Mouse (Mus musculus) kidney, embryonic 14.5 days (tissue): ENCODE measurements around the gene Gm12184. TPM values are rescaled to one million over a fixed set of nuclear protein-coding genes. Genes with fewer than 3 reads are reported as not detected.
A peak's percentile ranks its signal among the peaks of the same experiment; 100 is the strongest.

ENCODE experiments used
- ATAC-seq: fragments of 200-750 bp; cut with Nextera tagmentation; 2 replicates; pipeline ENCODE4 v1.8.0; 2017; ENCODE audit warnings: moderate number of reproducible peaks, mild to moderate bottlenecking, moderate TSS enrichment, moderate library complexity; ENCODE audit not compliant: low FRiP score, low TSS enrichment
- H3K27ac ChIP-seq: fragments of 300-500 bp; sonication (generic); 2 replicates; pipeline ENCODE4 v1.5.1; 2014; ENCODE audit warnings: low read depth, mild to moderate bottlenecking, low read length, moderate library complexity, mixed read lengths
- H3K27me3 ChIP-seq: fragments of 300-500 bp; sonication (generic); 2 replicates; pipeline ENCODE4 v1.6.1; 2014; ENCODE audit warnings: mild to moderate bottlenecking, low read length; ENCODE audit not compliant: control insufficient read depth, insufficient read depth
- H3K36me3 ChIP-seq: fragments of 300-500 bp; sonication (generic); 2 replicates; pipeline ENCODE4 v1.6.1; 2014; ENCODE audit warnings: low read length, mixed read lengths; ENCODE audit not compliant: control insufficient read depth, insufficient read depth
- H3K4me1 ChIP-seq: fragments of 300-500 bp; sonication (generic); 2 replicates; pipeline ENCODE4 v1.6.1; 2014; ENCODE audit warnings: low read length, mixed read lengths; ENCODE audit not compliant: control insufficient read depth, insufficient read depth
- H3K4me2 ChIP-seq: fragments of 300-500 bp; sonication (generic); replicated peaks from 2 replicates; pipeline ENCODE4 v1.6.1; 2014; ENCODE audit warnings: low read depth, mild to moderate bottlenecking, low read length
- H3K4me3 ChIP-seq: fragments of 300-500 bp; sonication (generic); 2 replicates; pipeline ENCODE4 v1.5.1; 2014; ENCODE audit warnings: mild to moderate bottlenecking, low read length
- H3K9ac ChIP-seq: fragments of 300-500 bp; sonication (generic); 2 replicates; pipeline ENCODE4 v1.6.1; 2014; ENCODE audit warnings: low read depth, mild to moderate bottlenecking, low read length, moderate library complexity
- H3K9me3 ChIP-seq: fragments of 300-500 bp; sonication (generic); 2 replicates; pipeline ENCODE4 v1.6.1; 2016; ENCODE audit warnings: low read length; ENCODE audit not compliant: control insufficient read depth
- WGBS: fragments of 180-500 bp; shearing (Covaris S2); extraction: QIAGEN DNeasy Blood & Tissue Kit; methylation state at CpG from one replicate; pipeline ENCODE4 v1.1.7; 2014; 5-methylcytosine and 5-hydroxymethylcytosine counted together
- polyA plus RNA-seq: library from polyadenylated mRNA; unstranded; fragments of >200 nt; fragmentation: Nextera tagmentation; extraction: Ambion mirVana; gene quantifications from 2 replicates; pipeline ENCODE4 v1.2.1, GENCODE M21; 2014

The Gm12184 gene
- polyA plus RNA-seq, 1 experiment from 2014 or later = 7.6 TPM

DNA sequence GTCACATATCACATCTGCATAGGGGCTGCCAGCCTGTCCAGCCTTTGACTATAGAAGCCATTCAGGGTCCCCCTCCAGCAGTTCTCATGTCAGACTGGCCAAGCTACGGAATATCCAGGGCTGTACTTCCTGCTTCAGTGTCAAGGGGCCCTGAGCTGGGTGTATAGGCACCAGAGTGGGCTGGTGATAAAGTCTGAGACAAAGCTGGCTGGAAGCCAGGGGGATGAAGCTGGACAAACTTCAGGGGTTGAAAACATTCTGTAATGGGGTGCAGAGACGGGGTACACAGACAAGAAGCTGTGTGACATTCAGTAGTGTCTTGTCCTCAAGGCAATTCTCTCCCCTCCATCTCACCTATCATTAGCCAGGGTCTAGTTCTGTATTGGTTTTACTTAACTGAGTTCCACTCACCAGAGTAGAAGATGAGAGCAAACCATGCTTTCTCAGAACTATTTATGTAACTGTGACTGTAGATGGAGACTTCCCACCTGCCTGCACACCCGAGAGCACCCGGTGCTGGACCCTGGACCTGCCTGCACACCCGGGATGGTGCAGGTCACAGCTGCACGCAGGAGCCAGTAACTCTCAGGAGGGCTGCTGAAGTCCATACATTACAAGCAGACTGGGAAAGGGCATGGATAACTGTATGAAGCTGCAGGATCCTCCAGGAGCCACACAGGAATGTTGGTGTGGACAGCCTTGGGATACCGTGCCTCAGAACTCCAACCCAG lies 43.1 kb upstream of the Gm12184 start:
- Histone ChIP-seq H3K4me2 (peak overlapping the region; percentile 53; the same call in 1 of the 2 replicates), H3K27ac (no peak overlapping the region), H3K36me3 (peaks cover 5% of the 10 kb centered on the region; the same call in 1 of the 2 replicates), H3K4me3 (peak overlapping the region; percentile 15; the same call in 1 of the 2 replicates), H3K27me3 (no peaks in the 10 kb centered on the region), H3K9ac (no peak overlapping the region; the same call in 1 of the 2 replicates), H3K4me1 (peaks cover 16% of the 10 kb centered on the region), H3K9me3 (no peaks in the 10 kb centered on the region)
- ATAC-seq = no peak
- 67% methylated on average over 7 of the region's 7 CpGs for WGBS

DNA sequence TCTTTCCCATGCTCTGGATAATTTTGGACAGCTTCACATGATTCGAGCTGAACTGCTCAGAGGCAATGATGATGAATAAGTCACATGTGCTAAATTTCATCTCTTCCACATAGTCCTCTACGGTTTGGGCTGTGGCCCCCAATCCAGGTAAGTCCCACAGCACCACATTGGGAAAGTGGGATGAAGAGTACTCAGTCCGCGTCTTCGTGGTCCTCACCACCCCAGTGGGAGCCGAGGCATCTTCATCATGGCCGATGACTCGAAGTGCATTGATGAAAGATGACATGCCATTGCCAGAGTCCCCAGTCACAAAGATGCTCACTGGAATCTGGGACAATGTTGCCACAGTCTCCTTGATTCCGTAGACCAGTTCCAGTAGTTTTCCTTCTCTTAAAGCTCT lies 40.0 kb upstream of the Gm12184 start:
- no peaks in the 10 kb centered on the region for H3K27me3 ChIP-seq
- no peaks in the 10 kb centered on the region for H3K9me3 ChIP-seq
- H3K9ac ChIP-seq = no peak overlapping the region
- 93% methylated on average over 9 of the region's 9 CpGs for WGBS
- no peak overlapping the region for H3K4me2 ChIP-seq
- H3K36me3 ChIP-seq = peaks cover 5% of the 10 kb centered on the region; the same call in 1 of the 2 replicates
- H3K4me1 ChIP-seq = peaks cover 4% of the 10 kb centered on the region; the same call in 1 of the 2 replicates
- no peak overlapping the region for H3K4me3 ChIP-seq
- no peak overlapping the region for H3K27ac ChIP-seq
- ATAC-seq = no peak

DNA sequence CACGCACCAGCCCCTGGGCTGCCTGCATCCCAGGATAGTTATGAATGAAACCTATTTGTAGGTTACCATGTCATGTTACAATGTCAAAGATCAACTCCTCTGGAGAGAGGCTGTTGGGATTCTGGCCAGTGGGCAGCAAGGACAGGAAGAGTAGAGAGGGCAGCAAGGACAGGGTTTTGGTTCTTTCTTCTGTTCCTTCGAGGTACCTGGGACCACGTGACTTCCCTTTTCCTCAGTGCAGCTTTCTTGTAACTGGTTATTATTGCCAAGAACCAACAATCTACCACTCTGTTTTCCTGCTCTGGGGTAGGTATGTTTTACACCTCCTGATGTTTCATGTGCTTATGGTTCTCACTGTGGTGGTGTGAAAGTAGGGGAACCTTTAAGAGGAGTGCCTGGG lies 37.4 kb upstream of the Gm12184 start:
- Histone ChIP-seq H3K36me3 (peaks cover 5% of the 10 kb centered on the region; the same call in 1 of the 2 replicates), H3K9ac (no peak overlapping the region), H3K4me3 (no peak overlapping the region), H3K4me1 (no peaks in the 10 kb centered on the region), H3K9me3 (no peaks in the 10 kb centered on the region), H3K4me2 (no peak overlapping the region), H3K27me3 (peaks cover 6% of the 10 kb centered on the region; the same call in 1 of the 2 replicates), H3K27ac (no peak overlapping the region)
- 90% methylated on average over 3 of the region's 3 CpGs for WGBS
- ATAC-seq = no peak

DNA sequence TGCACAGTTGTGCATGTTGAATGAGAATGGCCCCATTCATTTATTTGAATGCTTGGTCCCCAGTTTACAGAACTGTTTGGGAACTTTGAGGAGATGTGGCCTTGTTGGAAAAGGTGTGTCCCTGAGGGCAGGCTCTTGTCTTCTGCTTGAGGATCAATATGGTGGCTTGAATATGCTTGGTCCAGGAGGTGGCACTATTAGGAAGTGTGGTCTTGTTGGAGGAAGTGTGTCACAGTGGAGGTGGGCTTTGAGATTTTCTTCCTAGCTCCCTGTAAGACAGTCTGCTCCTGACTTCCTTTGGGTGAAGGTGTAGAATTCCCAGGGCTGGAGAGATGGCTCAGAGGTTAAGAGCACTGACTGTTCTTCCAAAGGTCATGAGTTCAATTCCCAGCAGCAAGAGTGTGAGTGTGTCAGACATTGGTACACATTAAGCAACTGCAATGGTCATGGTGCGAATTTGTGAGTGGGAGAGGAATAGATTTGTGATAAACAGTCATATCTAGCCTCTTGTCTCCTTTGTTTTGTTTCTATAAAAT lies 36.4 kb upstream of the Gm12184 start:
- 86% methylated on average over 1 of the region's 1 CpGs for WGBS

DNA sequence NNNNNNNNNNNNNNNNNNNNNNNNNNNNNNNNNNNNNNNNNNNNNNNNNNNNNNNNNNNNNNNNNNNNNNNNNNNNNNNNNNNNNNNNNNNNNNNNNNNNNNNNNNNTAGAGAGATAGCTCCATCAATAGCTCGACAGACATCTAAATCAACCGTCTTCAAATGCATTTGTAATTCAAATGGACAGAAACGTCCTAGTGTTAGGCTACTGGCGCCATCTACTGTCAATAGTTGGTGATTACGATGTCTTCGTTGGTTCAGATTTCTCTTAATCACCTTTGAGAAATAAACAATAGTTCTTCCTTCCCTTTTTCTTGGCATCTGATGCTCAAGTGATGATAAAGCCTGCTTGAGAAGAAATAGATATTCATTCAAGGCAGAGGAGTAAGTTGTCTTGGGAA lies 32.6 kb upstream of the Gm12184 start:
- H3K36me3 ChIP-seq = no peaks in the 10 kb centered on the region
- 0% methylated on average over 6 of the region's 6 CpGs for WGBS
- peak overlapping the region; percentile 45 for H3K4me3 ChIP-seq
- no peak overlapping the region for H3K27ac ChIP-seq
- peaks cover 6% of the 10 kb centered on the region; the same call in 1 of the 2 replicates for H3K27me3 ChIP-seq
- H3K4me1 ChIP-seq = peaks cover 7% of the 10 kb centered on the region; the same call in 1 of the 2 replicates
- ATAC-seq = no peak
- no peaks in the 10 kb centered on the region for H3K9me3 ChIP-seq
- peak overlapping the region; percentile 83 for H3K4me2 ChIP-seq
- H3K9ac ChIP-seq = no peak overlapping the region

More for the DNA sequence above, 36.4 kb upstream of the Gm12184 start:
- no peak overlapping the region for H3K4me2 ChIP-seq
- H3K36me3 ChIP-seq = peaks cover 5% of the 10 kb centered on the region; the same call in 1 of the 2 replicates
- H3K27me3 ChIP-seq = peaks cover 6% of the 10 kb centered on the region; the same call in 1 of the 2 replicates
- no peak overlapping the region for H3K4me3 ChIP-seq
- no peak overlapping the region for H3K9ac ChIP-seq
- no peak for ATAC-seq
- H3K4me1 ChIP-seq = peaks cover 4% of the 10 kb centered on the region; the same call in 1 of the 2 replicates
- H3K27ac ChIP-seq = no peak overlapping the region
- H3K9me3 ChIP-seq = no peaks in the 10 kb centered on the region

DNA sequence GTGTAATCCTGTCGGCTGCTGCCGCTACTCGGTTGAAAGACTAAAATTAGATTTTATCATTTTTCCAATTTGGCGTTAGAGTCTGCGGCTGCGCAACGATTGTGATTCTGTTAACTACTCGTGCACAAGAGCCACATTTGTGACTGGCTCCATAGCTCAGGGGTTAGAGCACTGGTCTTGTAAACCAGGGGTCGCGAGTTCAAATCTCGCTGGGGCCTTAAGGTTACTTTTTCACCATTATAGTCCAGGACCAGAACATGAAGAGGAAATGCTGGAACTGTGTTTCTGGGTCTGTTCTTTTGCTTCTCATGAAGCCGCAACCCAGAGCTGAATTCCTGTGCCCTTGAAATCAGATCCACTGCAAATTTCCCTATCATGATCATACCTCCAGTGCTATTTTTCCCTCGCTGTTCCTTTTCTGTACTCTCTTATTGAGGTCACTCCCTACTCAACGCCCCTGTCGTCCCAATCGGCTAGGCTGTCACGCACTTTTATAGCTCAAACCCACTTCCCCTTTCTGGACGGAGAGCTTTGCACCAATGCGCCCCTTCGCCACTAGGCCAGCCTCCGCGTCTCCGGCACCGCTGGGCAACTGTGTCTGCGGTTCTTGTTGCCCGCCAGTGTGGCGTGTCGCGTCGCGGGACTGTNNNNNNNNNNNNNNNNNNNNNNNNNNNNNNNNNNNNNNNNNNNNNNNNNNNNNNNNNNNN lies 27.2 kb upstream of the Gm12184 start:
- Histone ChIP-seq H3K4me2 (peak overlapping the region; percentile 76), H3K4me3 (peak overlapping the region; percentile 56), H3K36me3 (no peaks in the 10 kb centered on the region), H3K27ac (no peak overlapping the region), H3K4me1 (peaks cover 11% of the 10 kb centered on the region; the same call in 1 of the 2 replicates), H3K9me3 (peaks cover 6% of the 10 kb centered on the region; the same call in 1 of the 2 replicates), H3K27me3 (no peaks in the 10 kb centered on the region), H3K9ac (peak overlapping the region; percentile 44)
- WGBS = under 1% methylated on average over 31 of the region's 31 CpGs
- peak; percentile 53 for ATAC-seq

DNA sequence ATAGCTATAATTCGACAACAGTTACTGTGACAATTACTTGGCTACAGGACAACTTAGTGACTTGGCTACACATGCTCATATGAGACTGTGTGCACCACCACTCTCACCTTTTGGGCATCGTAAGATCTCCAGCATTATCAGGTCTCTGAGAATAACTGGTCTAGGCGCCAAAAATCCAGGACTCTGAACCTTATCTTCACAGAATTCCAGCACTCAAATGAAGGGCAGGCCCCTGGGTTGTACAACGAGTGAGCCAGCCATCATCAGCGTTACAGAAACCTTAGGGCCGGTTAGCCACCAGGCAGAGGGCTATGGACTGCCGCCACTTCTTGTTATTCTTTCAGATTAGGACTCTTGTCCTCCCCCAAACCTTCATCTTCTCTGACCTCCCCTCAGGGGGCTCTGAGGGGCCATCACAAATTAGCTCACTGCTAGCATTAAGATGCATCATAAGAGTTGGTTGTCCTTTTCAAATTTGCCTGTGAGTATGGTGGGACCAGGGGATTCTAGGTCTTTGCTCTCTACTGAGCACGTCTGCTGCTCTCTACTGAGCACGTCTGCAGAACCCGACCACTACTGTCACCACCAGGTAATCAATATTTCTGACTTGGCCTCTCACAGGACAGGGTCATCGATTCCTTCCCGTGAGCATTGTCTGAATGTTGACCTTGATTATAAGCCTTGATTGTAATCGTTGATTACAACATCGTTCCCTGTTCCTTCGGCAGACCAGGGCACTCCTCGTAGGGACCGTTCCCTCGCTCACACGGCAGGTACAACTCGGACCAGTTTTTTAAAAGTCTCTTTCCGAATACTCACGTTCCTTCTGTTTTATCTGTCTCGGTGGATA lies 26.4 kb upstream of the Gm12184 start:
- Histone ChIP-seq H3K27ac (no peak overlapping the region), H3K9me3 (peaks cover 6% of the 10 kb centered on the region; the same call in 1 of the 2 replicates), H3K4me2 (peak overlapping the region; percentile 76), H3K4me3 (peak overlapping the region; percentile 56), H3K36me3 (no peaks in the 10 kb centered on the region), H3K27me3 (no peaks in the 10 kb centered on the region), H3K9ac (peak overlapping the region; percentile 44), H3K4me1 (0 out of 2 replicates have a peak, but pooled peaks cover 7% of the 10 kb centered on the region)
- WGBS = 8% methylated on average over 23 of the region's 23 CpGs
- no peak for ATAC-seq

DNA sequence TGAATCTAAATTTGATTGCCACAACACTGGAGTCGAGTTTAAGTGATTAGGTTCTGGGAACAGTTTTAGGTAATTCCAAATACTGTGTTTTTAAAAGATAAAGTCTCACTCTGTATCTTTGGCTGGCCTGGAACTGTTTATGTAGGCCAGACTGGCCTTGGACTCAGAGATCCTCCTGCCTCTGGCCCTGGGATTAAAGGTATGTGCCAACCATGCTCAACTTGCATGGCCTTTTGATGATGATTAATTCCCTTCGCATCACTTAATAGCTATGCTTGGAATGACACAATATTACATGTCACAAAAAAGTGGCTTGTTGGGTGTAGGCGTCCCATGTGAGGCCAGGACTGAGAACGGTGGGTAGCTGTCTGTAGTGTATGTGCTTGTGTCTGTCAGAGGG lies 25.7 kb upstream of the Gm12184 start:
- 72% methylated on average over 4 of the region's 4 CpGs for WGBS

More for the DNA sequence above, 25.7 kb upstream of the Gm12184 start:
- Histone ChIP-seq H3K4me3 (no peak overlapping the region), H3K9ac (no peak overlapping the region), H3K4me1 (0 out of 2 replicates have a peak, but pooled peaks cover 7% of the 10 kb centered on the region), H3K27me3 (no peaks in the 10 kb centered on the region), H3K36me3 (no peaks in the 10 kb centered on the region), H3K9me3 (peaks cover 6% of the 10 kb centered on the region; the same call in 1 of the 2 replicates), H3K27ac (no peak overlapping the region), H3K4me2 (no peak overlapping the region)
- ATAC-seq = no peak
